Mouse (Mus musculus) A20 (cell line): ENCODE data around the gene Zfp810.
"Not testable (repeated sequence)": the region's sequence is repeated elsewhere in the genome, so short reads cannot be mapped to it uniquely, and the experiment has no call there.

Experiments
- DNase-seq: peaks from one replicate; pipeline ENCODE4 v3.0.0-alpha.2; 2011; ENCODE audit warnings: low read depth, low spot score

The Zfp810 gene

DNA sequence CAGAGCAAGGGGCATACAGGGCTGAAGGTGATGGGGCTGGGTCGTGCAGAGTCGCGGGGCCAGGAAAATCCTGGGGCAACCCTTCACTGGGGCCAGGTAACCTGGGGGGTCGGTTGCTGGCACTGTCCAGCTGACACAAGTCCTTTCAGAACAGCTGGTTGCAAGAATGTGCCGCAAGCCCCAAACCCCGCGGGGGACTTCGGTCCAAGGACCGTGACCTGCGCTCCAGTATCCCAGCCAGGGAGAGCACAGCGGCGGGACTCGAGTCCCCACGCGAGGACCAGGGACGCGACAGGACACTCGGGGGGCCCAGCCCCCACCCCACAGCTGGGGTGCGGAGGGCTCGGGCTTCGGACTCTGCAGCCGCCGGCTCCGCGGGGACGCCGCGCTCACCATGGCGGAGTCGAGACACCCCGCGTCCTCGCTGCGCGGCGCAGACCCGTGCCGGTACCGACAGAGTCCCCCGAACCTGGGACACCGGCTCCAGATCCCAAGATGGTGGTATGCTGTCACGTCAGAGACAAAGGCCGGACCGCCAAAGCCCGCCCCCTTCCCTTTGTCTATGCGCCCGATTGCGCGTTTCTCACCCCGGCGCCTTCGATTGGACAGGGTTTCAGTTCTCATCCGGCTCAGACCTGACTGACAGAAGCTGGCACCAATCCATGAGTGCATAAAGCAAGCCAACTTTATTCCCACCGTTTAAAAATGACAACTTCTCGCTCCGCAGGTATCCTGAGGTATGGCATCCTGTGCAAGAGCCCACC lies at the start of gene Zfp810:
Zfp810 (minus strand) TSS at position 493 of the 764 bp plus-strand sequence.
- DNase-seq = peak; percentile 92

DNA sequence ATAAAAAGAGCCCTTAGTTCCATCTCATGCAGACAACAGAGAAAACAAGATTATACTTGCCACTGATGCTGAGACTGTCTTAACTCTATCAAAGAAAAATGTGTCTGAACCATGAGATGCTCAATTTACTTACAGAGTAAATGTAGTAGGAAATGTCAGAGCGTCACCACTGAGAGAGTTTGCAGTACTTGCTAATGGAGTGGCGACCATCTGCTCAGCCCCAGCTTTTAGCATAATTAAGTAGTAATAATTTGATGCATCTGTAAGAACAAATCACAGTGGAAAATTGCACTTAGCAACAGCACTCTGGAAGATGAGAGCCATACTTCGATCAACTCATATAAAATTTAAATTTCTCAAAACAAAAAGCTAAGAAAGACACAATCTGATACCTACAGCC lies 48.5 kb upstream of the Zfp810 start:
- no peak for DNase-seq

DNA sequence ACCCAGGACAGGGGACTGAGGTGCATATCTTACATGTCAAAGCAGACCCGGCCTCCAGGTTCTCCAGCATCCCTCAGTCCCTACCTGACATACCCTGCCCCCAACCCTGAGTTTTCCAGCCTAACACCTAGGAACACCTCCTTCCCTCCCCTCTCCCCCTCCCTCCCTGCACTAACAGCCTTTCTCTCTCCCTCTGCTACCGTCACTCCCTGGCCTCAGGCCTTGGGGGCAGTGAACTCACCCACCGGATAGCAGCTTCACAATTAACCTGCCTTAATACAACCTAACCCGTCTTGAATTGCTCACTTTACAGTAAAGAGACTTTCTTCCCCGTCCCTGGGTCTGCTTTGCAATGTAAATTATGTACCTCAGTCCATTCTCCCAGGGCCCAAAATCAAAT lies 46.5 kb upstream of the Zfp810 start:
- no peak for DNase-seq

DNA sequence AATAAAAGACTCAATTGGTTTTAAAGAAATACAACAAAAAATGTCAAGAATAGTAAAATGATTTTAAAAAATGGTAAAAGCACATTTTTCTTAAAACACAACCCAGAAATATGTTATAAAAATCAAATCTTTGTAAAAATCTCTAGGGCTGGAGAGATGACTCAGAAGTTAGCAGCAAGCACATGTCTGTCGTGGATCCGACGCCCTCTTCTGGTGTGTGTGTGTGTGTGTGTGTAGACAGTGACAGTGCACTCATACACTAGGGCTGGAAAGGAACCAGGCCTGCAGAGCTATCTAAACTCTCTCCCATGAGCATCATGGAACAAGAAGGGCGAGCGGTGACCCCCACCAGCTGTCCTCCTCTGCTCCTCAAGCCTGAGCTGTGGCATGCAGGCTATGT lies 46.0 kb upstream of the Zfp810 start:
- DNase-seq = no peak

DNA sequence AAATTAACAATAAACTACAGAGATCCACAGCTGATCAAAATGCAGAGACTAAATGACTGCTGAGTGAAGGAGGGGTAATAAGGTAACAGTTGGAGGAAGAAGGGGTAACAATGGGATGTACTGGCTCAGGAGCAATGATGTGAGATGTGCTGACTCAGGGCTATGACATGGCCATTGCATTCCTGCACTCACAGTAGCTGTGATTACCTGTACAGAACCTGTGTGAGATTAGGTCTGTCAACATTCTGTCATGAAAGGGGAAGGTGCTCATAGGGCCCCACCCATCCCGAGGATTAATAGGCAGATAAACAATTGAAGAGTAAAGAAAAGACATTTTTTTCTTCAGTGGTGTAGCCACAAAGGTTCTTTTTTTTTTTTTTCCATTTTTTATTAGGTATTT lies 32.9 kb upstream of the Zfp810 start:
- no peak for DNase-seq

DNA sequence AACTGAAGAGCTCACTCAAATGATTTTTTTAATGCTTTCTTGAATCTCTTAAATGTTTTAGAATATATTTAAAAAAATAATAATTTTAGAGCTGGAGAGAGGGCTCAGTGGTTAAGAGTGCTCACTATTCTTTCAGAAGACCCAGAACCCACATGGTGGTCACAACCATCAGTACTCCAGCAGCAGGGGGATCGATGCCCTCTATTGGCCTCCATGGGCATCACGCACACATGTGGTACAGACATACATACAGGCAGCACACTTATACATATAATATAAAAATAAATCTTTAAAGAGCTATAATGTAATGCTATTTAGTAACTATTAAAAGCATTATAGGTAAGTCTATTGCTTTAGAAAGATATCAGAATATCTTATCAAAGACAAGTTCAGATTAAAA lies 29.8 kb upstream of the Zfp810 start:
- no peak for DNase-seq

DNA sequence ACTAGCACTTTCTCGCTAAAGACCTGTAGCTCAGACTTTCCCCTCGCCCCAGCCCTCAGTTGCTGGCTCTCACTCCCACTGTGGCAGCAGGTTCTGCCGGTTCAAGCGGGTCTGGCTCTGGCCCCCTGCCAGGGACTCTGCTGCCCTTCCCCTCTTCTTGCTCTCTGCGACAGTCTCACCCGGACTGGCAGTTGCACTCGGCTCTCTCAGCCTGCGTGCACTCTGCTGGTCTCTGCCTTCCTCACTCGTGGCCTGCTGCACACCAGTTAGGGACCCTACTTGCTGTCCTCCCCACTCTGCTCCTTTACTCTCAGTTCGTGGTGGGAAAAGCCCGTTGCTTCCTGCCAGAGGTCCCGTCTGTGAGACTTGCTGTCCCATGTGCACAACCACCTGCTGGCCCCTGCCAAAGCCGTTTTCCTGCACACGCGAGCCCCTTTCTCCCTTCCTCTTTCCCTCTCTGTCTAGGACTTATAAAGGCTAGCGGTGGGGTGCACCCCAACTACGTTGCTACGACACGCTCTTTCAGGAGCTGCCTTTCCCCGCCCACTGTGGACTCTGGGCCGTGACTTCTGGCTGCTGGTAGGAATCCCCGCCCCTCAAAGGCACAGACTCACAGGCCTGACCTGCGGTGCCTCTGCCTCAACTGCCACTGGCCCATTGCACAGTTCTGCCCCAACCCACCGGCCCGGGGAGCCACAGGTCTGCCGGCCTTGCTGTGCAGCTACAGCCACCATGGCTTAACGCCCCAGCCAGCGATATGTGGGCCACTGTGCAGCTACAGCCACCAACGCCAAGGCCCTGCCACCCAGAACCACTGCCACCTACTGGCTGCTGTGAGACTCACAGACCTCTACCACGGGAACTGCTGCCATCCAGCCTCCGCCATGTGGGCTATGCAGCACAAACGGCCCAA lies 20.3 kb upstream of the Zfp810 start:
- DNase-seq = peak; percentile 88

DNA sequence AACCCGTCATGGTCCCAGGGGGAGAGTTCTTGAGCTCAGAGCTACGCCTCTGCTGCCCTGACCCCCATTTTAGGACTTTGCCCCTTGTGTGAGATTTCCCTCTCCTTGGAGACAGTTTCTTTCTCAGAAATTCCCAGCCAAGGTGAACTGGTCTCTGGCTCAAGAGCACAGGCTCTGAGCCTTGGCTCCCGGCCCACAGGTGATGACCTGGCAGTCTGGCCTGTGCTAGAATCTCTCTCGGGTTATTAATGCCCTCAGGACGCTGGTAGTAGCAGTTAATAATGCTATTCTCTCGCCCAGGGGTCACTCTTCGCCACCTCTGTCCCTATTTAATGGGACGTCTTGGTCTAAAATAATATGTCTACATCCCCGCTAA lies 19.6 kb upstream of the Zfp810 start:
- no peak for DNase-seq

DNA sequence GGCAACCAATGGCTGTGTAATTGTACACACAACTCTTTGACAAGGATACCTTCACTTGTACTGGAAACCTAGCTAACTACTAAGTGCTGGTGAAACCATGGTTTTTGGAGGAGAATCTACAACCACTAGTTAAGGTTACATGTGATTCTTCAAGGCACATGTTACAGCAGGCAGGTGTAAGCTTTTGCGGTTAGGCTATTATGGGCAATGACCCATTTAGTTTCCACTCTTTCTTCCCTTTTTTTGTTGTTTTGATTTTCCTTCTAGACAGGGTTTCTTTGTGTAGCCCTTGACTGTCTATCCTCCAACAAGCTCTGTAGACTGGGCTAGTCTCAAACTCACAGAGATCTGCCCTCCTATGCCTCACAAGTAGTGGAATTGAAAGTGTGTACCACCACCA lies 17.1 kb upstream of the Zfp810 start:
- peak; percentile 72 for DNase-seq

DNA sequence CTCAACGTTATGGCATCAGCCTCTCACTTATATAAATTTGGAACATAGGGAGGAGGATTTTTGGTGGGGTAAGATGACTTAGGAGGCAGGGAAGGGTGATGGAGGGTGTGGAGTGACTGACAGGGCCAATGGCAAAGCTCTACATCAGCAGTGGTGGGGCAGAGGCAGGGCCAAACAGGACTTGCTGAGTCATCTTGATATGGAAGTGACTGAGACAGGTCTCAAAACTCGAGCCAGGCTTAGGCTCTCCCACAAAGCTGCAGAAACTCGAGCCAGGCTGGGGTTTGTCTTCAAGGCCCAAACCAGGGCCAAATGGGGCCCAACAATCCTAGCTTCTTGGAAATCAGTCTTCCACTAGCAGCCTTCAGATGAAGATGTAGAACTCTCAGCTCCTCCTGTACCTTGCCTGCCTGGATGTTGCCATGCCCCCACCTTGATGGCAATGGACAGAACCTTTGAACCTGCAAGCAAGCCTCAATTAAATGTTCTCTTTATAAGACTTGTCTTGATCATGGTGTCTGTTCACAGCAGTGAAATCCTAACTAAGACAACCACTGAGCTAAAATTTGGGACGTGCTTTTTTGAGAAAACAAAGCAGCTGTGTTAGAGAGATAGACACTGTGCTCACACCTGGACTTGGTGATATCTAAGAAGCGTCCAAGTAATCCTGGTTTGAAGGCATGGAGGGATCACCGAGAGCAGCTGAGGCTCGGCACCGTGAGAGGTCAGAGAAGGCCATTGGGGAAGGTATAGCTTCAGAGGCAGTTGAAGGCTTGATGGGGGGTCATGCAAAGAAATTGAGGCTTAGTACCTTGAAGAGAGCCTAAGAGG lies 15.1 kb upstream of the Zfp810 start:
- DNase-seq = peak; percentile 40

DNA sequence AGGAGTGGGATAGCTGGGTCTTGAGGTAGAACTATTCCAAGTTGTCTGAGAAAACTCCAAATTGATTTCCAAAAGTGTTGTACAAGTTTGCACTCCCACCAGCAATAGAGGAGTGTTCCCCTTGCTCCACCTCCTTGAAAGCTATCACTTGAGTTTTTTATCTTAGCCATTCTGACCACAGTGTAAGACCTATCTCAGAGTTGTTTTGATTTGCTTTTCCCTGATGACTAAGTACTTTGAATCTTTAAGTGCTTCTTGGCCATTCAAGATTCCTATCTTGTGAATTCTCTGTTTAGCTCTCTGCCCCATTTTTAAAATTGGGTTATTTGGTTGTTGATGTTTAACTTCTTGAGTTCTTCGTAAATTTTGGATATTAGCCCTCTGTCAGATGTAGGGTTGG lies 11.7 kb upstream of the Zfp810 start:
- no peak for DNase-seq

DNA sequence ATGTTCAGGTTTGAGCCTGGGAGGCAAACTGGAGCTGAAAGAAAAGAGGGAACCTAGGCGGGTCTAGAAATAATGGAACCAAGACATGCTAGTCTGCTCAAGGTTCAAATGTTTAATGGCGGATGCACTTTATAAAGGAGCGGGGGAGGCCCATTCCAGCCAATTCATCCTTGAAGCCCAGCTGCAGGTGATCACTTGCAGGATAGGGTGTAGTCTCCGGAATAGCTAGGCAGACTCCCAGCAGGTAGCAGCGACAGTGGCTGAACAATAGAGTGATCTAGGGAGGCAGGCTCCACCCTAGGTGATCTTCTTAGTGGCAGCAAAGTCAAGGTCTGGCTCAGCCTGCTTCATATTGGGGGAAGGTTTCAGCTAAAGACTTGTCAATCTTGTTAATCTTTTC lies 8.6 kb upstream of the Zfp810 start:
- DNase-seq = not testable (repeated sequence)

DNA sequence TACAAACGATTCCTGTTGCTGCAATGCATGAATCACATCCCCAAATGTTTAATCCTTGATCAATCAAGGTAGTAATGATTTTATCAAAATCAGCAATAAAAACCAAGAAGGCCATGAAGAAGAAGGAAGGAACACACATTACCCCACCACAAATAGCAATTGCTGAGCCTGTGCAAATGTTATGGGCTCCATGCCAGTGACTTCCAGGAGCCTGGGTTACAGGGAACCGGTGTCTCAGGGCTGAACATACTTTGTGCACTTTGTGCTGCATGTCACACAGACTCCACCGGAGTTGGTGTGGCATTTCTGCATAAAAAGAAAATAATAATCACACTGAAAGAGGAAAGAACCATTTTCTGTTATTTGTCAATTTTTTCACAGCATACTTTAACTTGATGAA lies 6.6 kb upstream of the Zfp810 start:
- no peak for DNase-seq

DNA sequence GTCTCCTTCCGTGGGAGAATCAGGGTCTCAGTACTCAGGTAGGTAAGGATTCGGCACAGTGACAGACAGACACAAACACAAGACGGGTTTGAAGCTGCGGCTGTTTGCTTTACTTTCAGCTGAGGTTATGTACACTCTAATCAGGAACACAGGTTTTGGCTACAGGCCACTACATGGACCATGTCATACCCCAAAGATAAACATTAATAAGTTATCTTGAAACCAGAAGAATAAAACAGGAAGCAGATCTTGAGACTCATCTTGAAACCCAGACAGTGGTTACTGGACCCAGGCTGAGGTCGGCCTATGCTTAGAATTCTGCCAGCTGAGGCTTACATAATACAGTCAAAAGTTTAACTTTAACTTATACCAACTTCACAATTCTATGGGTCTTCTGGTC lies 5.8 kb upstream of the Zfp810 start:
- peak; percentile 73 for DNase-seq

DNA sequence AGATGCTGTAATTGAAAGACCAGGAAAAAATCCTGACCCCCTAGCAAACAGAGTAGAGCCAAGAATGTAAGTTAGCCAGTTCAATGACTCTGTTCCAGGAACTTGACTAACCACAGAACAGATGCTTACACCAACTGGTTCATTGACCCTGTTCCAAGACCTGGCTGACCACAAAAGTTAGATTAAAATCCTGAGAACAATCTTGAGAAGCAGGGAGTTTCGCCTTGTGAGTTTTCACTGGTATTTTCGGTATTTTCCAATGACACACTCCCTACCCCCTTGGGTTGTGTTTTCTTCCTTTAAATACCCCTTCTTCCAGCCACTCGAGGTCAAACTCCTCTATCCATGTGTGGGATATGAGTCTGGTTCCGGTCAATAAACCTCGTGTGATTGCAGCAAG lies 2.2 kb upstream of the Zfp810 start:
- DNase-seq = no peak

DNA sequence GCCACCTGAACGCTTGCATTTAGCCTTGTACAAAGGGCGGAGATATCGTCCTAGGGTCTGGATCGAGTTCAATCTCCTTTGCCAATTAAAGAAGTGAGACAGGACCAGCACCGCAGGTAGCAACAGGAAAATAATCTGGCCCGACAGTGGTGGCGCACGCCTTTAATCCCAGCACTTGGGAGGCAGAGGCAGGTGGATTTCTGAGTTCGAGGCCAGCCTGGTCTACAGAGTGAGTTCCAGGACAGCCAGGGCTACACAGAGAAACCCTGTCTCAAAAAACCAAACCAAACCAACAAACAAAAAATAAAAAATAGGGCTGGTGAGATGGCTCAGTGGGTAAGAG lies 443 bp upstream of the Zfp810 start:
- DNase-seq = not testable (repeated sequence)

DNA sequence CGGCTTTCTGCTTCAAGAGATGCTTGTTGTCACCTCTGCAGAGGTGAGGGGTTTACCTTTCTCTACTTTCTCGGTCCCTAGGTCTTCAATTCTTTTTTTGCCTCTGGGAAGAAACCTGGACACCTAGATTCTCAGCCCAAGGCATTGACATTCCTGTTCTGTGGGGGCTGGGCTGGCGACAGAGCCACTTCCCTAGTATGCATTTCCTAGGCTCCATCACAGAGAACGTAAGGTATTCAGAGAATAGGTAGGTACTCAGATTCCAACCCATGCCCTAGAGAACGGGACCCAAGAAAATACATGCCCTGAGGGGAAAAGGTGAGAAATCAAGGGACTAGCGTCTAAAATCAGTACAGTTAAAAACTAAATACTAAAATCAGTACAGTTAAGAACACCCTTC lies 722 bp downstream of the Zfp810 start:
- no peak for DNase-seq

DNA sequence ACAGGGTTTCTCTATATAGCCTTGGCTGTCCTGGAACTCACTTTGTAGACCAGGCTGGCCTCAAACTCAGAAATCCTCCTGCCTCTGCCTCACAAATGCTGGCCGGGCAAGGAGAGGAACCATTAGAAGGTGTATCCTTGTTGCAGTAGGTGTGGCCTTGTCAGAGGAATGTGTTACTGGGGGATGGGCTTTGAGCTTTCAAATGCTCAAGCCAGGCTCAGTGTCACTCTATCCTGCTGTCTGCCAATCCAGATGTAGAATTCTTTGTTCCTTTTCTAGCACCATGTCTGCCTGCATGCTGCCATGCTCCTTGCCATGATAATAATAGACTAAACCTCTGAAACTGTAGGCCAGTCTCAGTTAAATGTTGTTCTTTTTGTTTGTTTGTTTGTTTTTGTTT lies 5.2 kb downstream of the Zfp810 start:
- DNase-seq = no peak

DNA sequence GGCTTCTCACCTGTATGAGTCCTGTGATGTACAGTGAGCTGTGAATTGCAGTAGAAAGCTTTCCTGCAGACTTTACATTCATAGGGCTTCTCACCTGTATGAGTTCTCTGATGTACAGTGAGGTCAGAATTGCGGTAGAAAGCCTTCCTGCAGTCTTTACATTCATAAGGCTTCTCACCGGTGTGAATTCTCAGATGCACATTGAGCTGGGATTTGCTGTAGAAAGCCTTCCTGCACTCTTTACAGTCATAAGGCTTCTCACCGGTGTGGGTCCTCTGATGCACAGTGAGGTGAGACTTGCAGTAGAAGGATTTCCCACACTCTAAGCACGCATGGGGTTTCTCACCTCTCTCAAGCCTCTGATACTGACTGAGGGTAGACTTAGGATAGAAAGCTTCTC lies 28.7 kb downstream of the Zfp810 start:
- DNase-seq = no peak

DNA sequence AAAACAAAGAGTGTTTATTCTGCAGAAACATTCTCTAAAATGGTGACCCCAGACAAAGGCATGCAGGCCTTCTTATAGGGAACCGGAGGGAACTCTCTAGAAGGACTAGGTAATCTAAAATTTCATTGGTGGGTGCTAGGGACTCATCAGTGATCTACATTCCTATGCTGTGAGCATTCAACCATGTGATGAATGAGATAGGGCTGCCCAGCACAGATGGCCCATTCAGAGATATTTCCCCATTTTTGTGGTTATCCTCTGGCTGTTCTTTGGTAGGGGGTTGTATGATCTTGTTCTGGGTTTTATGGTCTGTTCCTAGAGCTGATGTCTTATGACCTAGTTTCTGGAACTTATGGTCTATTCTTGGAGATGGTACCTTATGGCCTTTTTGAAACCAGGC lies 38.6 kb downstream of the Zfp810 start:
- DNase-seq = no peak

DNA sequence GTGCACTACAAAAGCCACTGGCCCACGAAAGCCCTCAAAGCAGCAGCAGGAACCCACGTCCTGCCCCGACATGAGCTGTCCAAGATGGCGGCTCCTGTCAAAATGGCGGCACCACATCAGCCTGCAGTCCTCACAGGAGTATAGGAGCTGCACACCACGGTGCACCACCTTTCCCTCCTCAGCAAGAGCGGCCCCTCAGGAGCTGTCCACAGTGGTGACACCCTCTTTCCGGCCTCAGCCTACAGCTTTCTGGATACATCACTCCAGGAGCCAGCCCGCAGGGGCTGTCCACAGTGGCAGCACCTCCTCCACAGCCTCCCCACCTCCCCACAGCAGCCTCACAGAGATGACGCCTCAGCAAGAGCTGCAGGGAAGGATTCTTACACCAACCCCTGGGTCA lies 44.8 kb downstream of the Zfp810 start:
- no peak for DNase-seq

DNA sequence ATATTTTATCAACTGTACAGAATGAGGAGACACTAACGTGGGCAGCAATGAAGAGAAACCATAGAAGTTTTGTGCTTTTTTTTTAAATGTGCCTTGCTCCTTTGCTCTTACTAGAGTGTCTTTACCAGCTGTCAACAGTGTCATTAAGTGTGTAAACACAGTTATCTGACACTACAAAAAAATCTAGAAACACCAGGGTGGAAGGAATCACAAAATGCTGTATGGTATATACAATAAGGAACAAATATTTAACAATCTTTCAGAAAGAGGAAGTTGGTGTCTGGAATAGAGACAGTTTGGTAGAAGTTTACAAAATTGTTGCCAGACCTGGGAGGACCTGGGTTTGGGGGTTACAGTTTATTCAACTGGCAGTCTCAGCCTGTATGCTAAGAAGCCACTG lies 45.9 kb downstream of the Zfp810 start:
- peak; percentile 24 for DNase-seq
